Mouse (Mus musculus): ENCODE measurements around the gene AL732309.1. TPM values are rescaled to one million over a fixed set of nuclear protein-coding genes. Genes with fewer than 3 reads are reported as not detected.
"Not testable (repeated sequence)": the region's sequence is repeated elsewhere in the genome, so short reads cannot be mapped to it uniquely, and the experiment has no call there.

AL732309.1 gene
- polyA plus RNA-seq, 1 experiment from 2014 or later, result 4.0 TPM

GRCm38 (mm10) chr2:25264286-25264660 lies 17.6 kb upstream of the AL732309.1 start:
- DNase-seq (ENCODE audit: low spot score), result no peak
- H3K27me3 ChIP-seq (ENCODE audit: control insufficient read depth, insufficient read depth, low read length), result peaks cover 19% of the 10 kb centered on the region
- H3K4me1 ChIP-seq (ENCODE audit: control insufficient read depth, insufficient read depth, low read length), result peaks cover 9% of the 10 kb centered on the region
- H3K4me2 ChIP-seq (ENCODE audit: low read depth, severe bottlenecking), result no peak overlapping the region
- no peak overlapping the region for H3K4me3 ChIP-seq (ENCODE audit: low read depth, low read length)
- peaks cover 2% of the 10 kb centered on the region; the same call in 1 of the 2 replicates for H3K36me3 ChIP-seq (ENCODE audit: control insufficient read depth, insufficient read depth, low read length)
- H3K9ac ChIP-seq (ENCODE audit: low read length), result no peak overlapping the region
- H3K27ac ChIP-seq (replicated peaks; ENCODE audit: low read depth, low read length), result no peak overlapping the region
- H3K9me3 ChIP-seq (ENCODE audit: control insufficient read depth, low read length), result no peaks in the 10 kb centered on the region
- no peak for ATAC-seq (ENCODE audit: insufficient number of reproducible peaks, low FRiP score, low TSS enrichment, low read depth)
- WGBS, result 75% methylated on average over 5 of the region's 5 CpGs

GRCm38 (mm10) chr2:25263623-25264285 lies 17.1 kb upstream of the AL732309.1 start:
- peaks cover 9% of the 10 kb centered on the region for H3K4me1 ChIP-seq (ENCODE audit: control insufficient read depth, insufficient read depth, low read length)
- 21% methylated on average over 12 of the region's 12 CpGs for WGBS
- H3K36me3 ChIP-seq (ENCODE audit: control insufficient read depth, insufficient read depth, low read length), result no peaks in the 10 kb centered on the region; the same call in 1 of the 2 replicates
- peak overlapping the region; percentile 58 for H3K9ac ChIP-seq (ENCODE audit: low read length)
- H3K4me2 ChIP-seq (ENCODE audit: low read depth, severe bottlenecking), result peak overlapping the region; percentile 99
- DNase-seq (ENCODE audit: low spot score) (no peak), ATAC-seq (ENCODE audit: insufficient number of reproducible peaks, low FRiP score, low TSS enrichment, low read depth) (no peak)
- H3K27ac ChIP-seq (replicated peaks; ENCODE audit: low read depth, low read length), result no peak overlapping the region
- no peaks in the 10 kb centered on the region for H3K9me3 ChIP-seq (ENCODE audit: control insufficient read depth, low read length)
- H3K27me3 ChIP-seq (ENCODE audit: control insufficient read depth, insufficient read depth, low read length), result peaks cover 19% of the 10 kb centered on the region
- peak overlapping the region; percentile 74 for H3K4me3 ChIP-seq (ENCODE audit: low read depth, low read length)

- peak; percentile 29; the same call in 1 of the 2 replicates for ATAC-seq (ENCODE audit: insufficient number of reproducible peaks, low FRiP score, low TSS enrichment, low read depth)
- Histone ChIP-seq H3K9me3 (ENCODE audit: control insufficient read depth, low read length) (no peaks in the 10 kb centered on the region), H3K4me3 (ENCODE audit: low read depth, low read length) (peak overlapping the region; percentile 74), H3K9ac (ENCODE audit: low read length) (peak overlapping the region; percentile 58), H3K27ac (replicated peaks; ENCODE audit: low read depth, low read length) (no peak overlapping the region), H3K27me3 (ENCODE audit: control insufficient read depth, insufficient read depth, low read length) (peaks cover 19% of the 10 kb centered on the region), H3K4me1 (ENCODE audit: control insufficient read depth, insufficient read depth, low read length) (peaks cover 9% of the 10 kb centered on the region), H3K36me3 (ENCODE audit: control insufficient read depth, insufficient read depth, low read length) (no peaks in the 10 kb centered on the region), H3K4me2 (ENCODE audit: low read depth, severe bottlenecking) (peak overlapping the region; percentile 99)
- DNase-seq (ENCODE audit: low spot score), result peak; percentile 63
- WGBS, result under 1% methylated on average over 77 of the region's 82 CpGs
These were observed 16.3 kb upstream of the AL732309.1 start for GRCm38 (mm10) chr2:25262795-25263622.

GRCm38 (mm10) chr2:25262291-25262767 lies 15.7 kb upstream of the AL732309.1 start, which contains the start of gene Tprn:
Gene Tprn, plus strand, starts transcription at chr2:25262618.
- Histone ChIP-seq H3K4me1 (ENCODE audit: control insufficient read depth, insufficient read depth, low read length) (peaks cover 9% of the 10 kb centered on the region), H3K27me3 (ENCODE audit: control insufficient read depth, insufficient read depth, low read length) (peaks cover 19% of the 10 kb centered on the region), H3K27ac (replicated peaks; ENCODE audit: low read depth, low read length) (no peak within 1 kb of the TSS), H3K4me2 (ENCODE audit: low read depth, severe bottlenecking) (peak within 1 kb of the TSS; percentile 99), H3K9me3 (ENCODE audit: control insufficient read depth, low read length) (no peaks in the 10 kb centered on the region), H3K4me3 (ENCODE audit: low read depth, low read length) (peak within 1 kb of the TSS; percentile 74), H3K9ac (ENCODE audit: low read length) (peak within 1 kb of the TSS; percentile 58), H3K36me3 (ENCODE audit: control insufficient read depth, insufficient read depth, low read length) (no peaks in the 10 kb centered on the region)
- peak; percentile 94 for DNase-seq (ENCODE audit: low spot score)
- ATAC-seq (ENCODE audit: insufficient number of reproducible peaks, low FRiP score, low TSS enrichment, low read depth), result peak; percentile 99
- WGBS, result under 1% methylated on average over 39 of the region's 39 CpGs

- no peak overlapping the region for H3K9ac ChIP-seq (ENCODE audit: low read length)
- peak overlapping the region; percentile 74 for H3K4me3 ChIP-seq (ENCODE audit: low read depth, low read length)
- no peaks in the 10 kb centered on the region for H3K9me3 ChIP-seq (ENCODE audit: control insufficient read depth, low read length)
- peaks cover 9% of the 10 kb centered on the region for H3K4me1 ChIP-seq (ENCODE audit: control insufficient read depth, insufficient read depth, low read length)
- H3K27ac ChIP-seq (replicated peaks; ENCODE audit: low read depth, low read length), result no peak overlapping the region
- DNase-seq (ENCODE audit: low spot score) (no peak), ATAC-seq (ENCODE audit: insufficient number of reproducible peaks, low FRiP score, low TSS enrichment, low read depth) (no peak)
- peak overlapping the region; percentile 99 for H3K4me2 ChIP-seq (ENCODE audit: low read depth, severe bottlenecking)
- WGBS, result 45% methylated on average over 11 of the region's 12 CpGs
- H3K36me3 ChIP-seq (ENCODE audit: control insufficient read depth, insufficient read depth, low read length), result no peaks in the 10 kb centered on the region
- peaks cover 19% of the 10 kb centered on the region for H3K27me3 ChIP-seq (ENCODE audit: control insufficient read depth, insufficient read depth, low read length)
These were observed 15.2 kb upstream of the AL732309.1 start for GRCm38 (mm10) chr2:25261870-25262269.

- H3K9ac ChIP-seq (ENCODE audit: low read length), result no peak overlapping the region
- H3K9me3 ChIP-seq (ENCODE audit: control insufficient read depth, low read length), result no peaks in the 10 kb centered on the region
- H3K4me3 ChIP-seq (ENCODE audit: low read depth, low read length), result no peak overlapping the region
- ATAC-seq (ENCODE audit: insufficient number of reproducible peaks, low FRiP score, low TSS enrichment, low read depth) (no peak), DNase-seq (ENCODE audit: low spot score) (no peak)
- H3K36me3 ChIP-seq (ENCODE audit: control insufficient read depth, insufficient read depth, low read length), result no peaks in the 10 kb centered on the region
- 66% methylated on average over 2 of the region's 2 CpGs for WGBS
- H3K27me3 ChIP-seq (ENCODE audit: control insufficient read depth, insufficient read depth, low read length), result peaks cover 9% of the 10 kb centered on the region
- no peak overlapping the region for H3K4me2 ChIP-seq (ENCODE audit: low read depth, severe bottlenecking)
- peaks cover 13% of the 10 kb centered on the region for H3K4me1 ChIP-seq (ENCODE audit: control insufficient read depth, insufficient read depth, low read length)
- H3K27ac ChIP-seq (replicated peaks; ENCODE audit: low read depth, low read length), result no peak overlapping the region
These were observed 12.2 kb upstream of the AL732309.1 start for GRCm38 (mm10) chr2:25258887-25259286.

- not testable (repeated sequence) for H3K27ac ChIP-seq (replicated peaks; ENCODE audit: low read depth, low read length); H3K36me3 ChIP-seq (ENCODE audit: control insufficient read depth, insufficient read depth, low read length); H3K27me3 ChIP-seq (ENCODE audit: control insufficient read depth, insufficient read depth, low read length); ATAC-seq (ENCODE audit: insufficient number of reproducible peaks, low FRiP score, low TSS enrichment, low read depth); DNase-seq (ENCODE audit: low spot score); H3K4me1 ChIP-seq (ENCODE audit: control insufficient read depth, insufficient read depth, low read length); H3K4me3 ChIP-seq (ENCODE audit: low read depth, low read length); H3K9ac ChIP-seq (ENCODE audit: low read length); H3K9me3 ChIP-seq (ENCODE audit: control insufficient read depth, low read length); H3K4me2 ChIP-seq (ENCODE audit: low read depth, severe bottlenecking)
- WGBS, result 89% methylated on average over 5 of the region's 5 CpGs
These were observed 10.6 kb upstream of the AL732309.1 start for GRCm38 (mm10) chr2:25257250-25257649.

GRCm38 (mm10) chr2:25256443-25257109 lies 9.9 kb upstream of the AL732309.1 start:
- H3K4me2 ChIP-seq (ENCODE audit: low read depth, severe bottlenecking), result peak overlapping the region; percentile 99
- not testable (repeated sequence) for H3K36me3 ChIP-seq (ENCODE audit: control insufficient read depth, insufficient read depth, low read length); H3K4me1 ChIP-seq (ENCODE audit: control insufficient read depth, insufficient read depth, low read length); H3K27ac ChIP-seq (replicated peaks; ENCODE audit: low read depth, low read length); ATAC-seq (ENCODE audit: insufficient number of reproducible peaks, low FRiP score, low TSS enrichment, low read depth); H3K27me3 ChIP-seq (ENCODE audit: control insufficient read depth, insufficient read depth, low read length); H3K9ac ChIP-seq (ENCODE audit: low read length); H3K9me3 ChIP-seq (ENCODE audit: control insufficient read depth, low read length)
- DNase-seq (ENCODE audit: low spot score), result peak; percentile 49
- peak overlapping the region; percentile 99 for H3K4me3 ChIP-seq (ENCODE audit: low read depth, low read length)
- 60% methylated on average over 11 of the region's 12 CpGs for WGBS

Measured in limb, embryonic 11.5 days (tissue).